Mouse (Mus musculus) adipocyte (in vitro differentiated cells): ENCODE results near the gene B4galnt3.

Source experiments
- DNase-seq: peaks from one replicate; pipeline ENCODE4 v3.0.0-alpha.2; 2016; ENCODE audit warnings: low spot score

B4galnt3 gene

GRCm38 (mm10) chr6:120274887-120275286, 19.5 kb downstream of the B4galnt3 start:
- no peak for DNase-seq

GRCm38 (mm10) chr6:120274181-120274580, 20.2 kb downstream of the B4galnt3 start:
- no peak for DNase-seq

DNA sequence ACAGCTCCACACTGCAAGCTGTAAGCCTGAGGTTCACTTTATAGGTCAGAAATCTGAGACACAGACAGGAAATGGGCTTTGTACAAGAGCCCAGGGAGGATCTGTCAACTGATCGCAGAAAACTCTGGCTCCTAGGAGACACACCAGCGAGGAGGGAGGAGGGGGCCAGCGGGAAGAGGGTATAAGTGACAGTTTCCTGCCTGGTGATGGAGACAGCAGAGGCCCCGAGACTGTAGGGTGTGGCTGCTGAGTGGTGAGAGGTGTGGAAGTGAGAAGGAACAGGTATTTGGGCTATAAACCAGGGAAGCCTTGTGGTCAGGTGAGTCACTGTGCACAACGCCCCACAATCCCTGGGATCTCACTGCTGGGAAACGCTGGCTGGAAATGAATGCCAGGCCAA, 30.2 kb downstream of the B4galnt3 start:
- DNase-seq = no peak

DNA sequence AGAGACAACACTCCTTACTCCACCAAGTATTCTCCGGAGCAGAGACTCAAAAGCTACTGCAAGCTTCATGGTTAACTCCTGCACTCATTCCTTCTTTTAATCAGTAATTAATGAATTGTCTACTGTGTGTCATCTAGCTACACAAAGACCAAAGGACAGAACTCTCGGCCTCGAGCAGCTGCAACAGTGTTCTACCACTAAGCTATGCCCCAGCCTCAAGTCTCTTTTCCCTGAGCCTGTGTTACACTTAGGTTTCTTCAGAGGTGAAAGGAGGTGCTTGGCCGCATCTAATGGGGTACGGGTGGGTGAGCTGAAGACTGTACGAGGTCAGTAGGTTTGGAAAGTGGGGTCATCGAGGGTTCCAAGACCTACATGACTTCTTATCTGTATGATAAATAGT, 30.8 kb downstream of the B4galnt3 start:
- no peak for DNase-seq

- no peak for DNase-seq
These were observed 31.4 kb downstream of the B4galnt3 start for GRCm38 (mm10) chr6:120262886-120263531.

DNA sequence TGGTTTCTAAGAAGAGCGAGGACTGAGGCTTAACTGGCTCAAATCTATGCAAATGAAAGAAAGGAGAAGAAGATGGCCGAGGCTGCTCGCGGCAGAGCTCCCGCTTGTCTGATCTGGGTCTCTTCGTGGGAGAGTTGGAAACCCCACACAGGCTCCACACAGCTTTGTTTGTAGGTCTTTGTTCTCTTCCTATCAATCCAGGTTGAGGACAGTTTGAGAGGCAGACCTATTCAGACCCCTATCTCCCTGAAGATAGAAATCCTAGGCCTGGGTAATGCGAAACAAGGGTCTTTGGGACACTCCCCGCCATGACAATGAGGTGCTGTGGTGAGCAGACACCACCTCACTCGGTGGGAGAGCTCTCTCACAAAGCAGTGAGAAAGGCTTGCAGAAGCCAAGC, 34.9 kb downstream of the B4galnt3 start:
- no peak for DNase-seq

DNA sequence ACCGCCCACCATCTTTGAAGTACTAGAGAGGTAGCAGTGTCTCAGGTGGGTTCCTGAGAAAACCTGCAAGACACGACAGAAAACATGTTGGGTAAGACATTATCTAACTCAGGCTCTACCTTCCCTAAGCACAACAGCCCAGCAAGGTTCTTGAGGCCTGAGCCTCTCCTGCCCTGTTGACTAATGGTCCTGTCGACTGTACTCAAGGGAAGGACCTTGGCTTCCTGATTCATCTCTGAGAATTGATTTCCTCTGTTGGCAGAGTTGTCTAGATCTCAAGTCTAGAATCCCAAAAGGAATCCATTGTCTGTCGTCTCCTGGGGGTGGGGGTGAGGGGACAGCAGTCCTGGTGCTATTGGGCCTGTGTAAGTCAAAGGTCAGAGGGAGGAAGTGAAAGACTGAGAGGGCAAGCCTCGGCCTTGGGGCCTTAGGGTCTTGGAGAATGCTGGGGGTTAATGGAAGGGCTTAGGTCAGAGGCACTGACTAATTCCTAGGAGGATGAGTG, 37.9 kb downstream of the B4galnt3 start:
- no peak for DNase-seq

GRCm38 (mm10) chr6:120255701-120256100, 38.7 kb downstream of the B4galnt3 start:
- no peak for DNase-seq

DNA sequence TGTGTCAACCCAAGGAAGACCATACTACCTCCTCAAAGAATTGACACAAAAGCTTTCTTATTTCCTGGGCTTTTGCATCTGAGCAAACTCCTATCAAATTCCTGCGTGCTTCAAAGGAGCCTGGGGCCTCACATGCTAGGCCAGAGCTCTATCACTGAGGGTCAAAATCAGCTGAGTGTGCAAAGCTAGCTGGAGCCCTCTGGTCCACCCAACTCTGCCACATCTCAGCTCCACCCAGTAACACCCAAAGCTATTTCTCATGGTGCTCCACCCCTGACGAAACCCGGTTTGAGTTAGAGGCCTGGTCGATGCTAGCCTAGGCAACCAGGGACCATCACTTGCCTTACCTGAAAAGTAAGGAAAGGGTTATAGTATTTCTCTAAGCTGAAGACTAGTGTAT, 39.2 kb downstream of the B4galnt3 start:
- DNase-seq = no peak

DNA sequence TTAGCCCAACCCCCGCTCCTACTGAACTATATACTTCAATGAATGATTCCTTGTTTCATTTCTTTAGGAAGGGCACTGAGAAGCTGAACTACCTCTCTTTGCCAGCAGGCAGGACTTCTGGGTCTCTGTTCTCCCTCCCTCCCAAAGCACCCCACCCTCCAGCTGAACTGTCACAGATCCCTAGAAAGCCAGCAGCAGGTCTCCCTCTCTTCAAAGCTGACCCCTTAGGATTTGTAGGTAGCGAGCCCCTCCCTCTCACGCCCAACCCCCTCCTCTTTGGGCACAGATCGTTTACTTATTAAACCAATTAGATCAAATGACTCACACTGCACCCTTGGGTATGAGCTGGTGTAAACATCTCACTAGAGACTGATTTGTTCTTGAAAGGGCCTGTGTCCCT, 39.7 kb downstream of the B4galnt3 start:
- no peak for DNase-seq

- DNase-seq = no peak
These were observed 41.6 kb downstream of the B4galnt3 start for GRCm38 (mm10) chr6:120252741-120253140.

DNA sequence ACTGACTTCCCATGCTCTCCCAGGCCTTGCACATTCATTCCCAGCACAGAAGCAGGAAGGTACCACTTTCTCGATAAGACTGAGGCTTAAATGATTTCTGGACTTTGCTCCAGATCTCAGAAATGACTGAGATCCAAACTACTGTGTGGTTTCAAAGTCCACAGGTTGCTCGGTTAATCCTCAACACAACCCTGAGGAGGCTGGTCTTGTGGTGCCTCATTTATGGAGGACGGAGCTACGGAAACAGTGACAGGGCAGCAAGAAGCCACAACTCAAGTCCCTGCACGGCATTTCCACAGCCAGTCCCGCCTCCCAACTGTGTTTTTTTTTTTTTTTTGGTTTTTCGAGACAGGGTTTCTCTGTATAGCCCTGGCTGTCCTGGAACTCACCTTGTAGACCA, 43.3 kb downstream of the B4galnt3 start:
- no peak for DNase-seq

GRCm38 (mm10) chr6:120249831-120250230, 44.5 kb downstream of the B4galnt3 start:
- DNase-seq = no peak

DNA sequence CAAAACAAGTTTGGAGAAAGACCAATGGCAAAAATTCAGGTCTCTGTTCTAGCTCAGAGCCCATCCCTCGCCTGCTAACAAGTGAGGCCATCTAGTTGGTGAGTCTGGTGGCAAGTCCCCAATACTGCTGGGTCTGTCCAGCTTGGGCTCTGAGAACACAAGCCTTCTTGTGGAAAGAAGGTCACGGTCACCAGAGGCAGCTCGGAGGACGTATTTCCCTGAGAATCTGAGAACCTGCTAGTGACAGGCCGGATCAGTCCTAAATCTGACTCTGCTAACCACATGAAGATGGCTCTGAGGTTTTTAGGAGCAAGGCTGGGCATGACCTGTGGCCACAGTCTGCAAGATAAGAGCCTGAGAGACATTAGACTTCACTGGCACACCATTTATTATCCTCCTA, 47.7 kb downstream of the B4galnt3 start:
- DNase-seq = no peak

DNA sequence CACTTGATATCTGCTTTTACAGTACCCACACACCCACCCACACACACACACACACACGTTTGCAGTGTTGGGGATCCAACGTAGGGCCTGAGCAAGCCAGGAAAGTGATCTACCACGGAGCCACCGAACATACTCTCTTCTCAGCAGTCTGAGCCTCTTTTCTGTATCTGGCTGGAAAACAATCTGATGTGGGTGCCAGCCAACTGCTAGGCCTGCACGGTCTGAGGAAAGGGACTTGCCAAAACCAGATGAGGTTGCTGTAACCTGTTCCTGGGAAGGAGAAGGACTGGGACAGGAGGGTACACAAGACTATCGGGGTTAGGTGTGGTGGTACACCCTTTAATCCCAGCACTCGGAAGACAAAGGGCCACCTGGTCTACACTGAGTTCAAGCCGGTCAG, 51.1 kb downstream of the B4galnt3 start:
- peak; percentile 50 for DNase-seq

- DNase-seq = no peak
These were observed 51.8 kb downstream of the B4galnt3 start for GRCm38 (mm10) chr6:120242530-120242929.

DNA sequence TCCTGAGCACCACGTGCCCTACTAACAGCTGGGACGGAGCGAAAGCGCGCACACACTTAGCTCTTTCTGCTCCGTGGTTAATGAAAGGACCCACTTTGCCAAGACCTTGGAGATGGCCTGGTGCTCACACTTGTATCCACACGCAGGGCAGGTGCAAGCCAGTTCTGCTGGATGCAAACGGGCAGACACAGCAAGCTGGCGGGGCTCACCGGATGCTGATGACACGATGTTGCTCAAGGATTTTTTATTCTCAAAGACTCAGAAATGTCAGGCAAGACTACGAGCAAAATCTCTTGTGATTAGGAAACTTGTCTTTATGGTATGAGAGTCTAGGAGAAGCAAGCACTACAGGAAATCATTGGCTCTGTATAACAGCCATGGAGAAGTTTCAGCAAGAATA, 52.9 kb downstream of the B4galnt3 start:
- DNase-seq = no peak

GRCm38 (mm10) chr6:120240461-120240860, 53.9 kb downstream of the B4galnt3 start:
- DNase-seq = no peak

DNA sequence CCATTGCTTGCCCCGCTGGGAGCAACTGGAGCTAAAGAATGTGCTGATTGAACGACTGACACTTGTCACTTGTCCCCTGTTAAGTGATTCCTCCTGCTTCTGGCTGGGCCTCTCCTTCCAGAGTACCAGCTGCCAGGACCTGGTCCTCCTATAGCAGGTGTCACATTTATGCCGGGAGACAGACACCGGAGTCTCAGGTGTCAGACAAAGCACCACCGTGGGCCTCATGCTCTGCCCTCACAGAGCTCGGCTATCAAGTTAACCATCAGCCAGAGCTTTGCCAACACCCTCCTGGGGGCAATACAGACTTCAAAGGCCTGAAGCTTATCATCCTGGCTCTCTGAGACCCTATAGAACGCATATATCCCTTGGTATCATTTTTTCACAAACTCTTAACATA, 58.5 kb downstream of the B4galnt3 start:
- DNase-seq = no peak

DNA sequence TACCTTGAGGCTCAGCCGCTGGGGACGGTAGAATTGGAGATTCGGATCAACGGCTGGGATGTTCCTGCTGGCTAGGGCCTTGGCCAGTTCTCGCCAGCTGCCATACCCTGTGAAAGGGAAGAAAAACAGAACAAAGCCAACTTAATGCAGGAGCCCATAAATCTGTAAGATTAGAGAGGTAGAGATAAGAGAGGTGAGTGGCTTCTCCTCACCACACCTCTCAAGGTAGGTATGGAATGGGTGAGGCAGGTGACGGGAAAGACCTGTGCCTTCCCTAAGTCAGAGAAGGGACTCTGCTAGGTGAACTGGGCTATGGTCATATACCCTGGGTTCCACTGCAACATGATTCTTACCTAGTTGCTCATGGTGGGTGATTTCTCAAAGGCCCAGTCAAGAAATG, 61.5 kb downstream of the B4galnt3 start:
- no peak for DNase-seq

- no peak for DNase-seq
These were observed 63.9 kb downstream of the B4galnt3 start for GRCm38 (mm10) chr6:120230441-120230840.

DNA sequence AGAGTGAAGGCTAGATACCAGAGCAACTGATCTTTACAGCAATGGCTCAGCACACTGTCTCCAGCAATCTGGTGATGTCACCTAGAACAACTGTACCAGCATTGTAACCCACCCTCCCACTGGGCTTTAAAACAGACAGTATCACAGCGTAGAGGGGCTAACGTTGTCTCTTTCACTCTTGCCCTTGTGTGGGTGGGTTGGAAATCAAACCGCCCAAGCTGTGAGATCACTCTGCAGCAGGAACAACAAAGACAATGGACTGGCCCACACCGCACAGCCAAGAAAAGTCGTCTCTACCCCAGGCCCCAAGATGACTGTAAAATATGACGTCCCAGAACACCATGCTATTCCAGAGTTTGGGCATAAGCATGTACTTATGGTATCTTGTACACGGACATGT, 64.6 kb downstream of the B4galnt3 start:
- no peak for DNase-seq

DNA sequence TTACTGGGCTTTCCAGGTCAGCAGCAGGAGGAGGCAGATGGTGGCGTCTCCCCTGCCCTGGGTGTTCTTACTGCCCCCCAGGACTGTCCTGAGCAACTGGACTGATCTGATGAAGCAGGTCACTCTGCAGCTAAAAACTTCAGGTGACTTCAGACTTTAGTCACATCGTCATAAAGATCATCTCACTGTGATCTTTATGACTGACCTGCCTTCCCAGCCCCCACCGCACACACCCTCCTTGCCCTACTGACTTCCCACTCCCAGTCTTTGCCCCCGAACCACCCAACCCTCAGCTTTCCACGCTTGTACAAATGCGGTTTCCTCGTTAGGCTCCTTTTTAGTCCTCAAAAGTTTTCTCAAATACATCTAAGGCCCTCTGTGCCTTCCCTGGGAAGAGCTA, 67.3 kb downstream of the B4galnt3 start:
- DNase-seq = no peak

GRCm38 (mm10) chr6:120225355-120225754, 69.0 kb downstream of the B4galnt3 start:
- peak; percentile 24 for DNase-seq
